Mouse (Mus musculus) T-cell, adult 2 months (primary cell): ENCODE measurements around the gene Cited2.

Experiments
- DNase-seq: peaks from one replicate; pipeline ENCODE4 v3.0.0; 2022; ENCODE audit warnings: low spot score

Gene Cited2

GRCm38 (mm10) chr10:17722653-17723410 lies at the start of gene Cited2:
Gene Cited2, plus strand, starts transcription at chr10:17723218.
- peak; percentile 93 for DNase-seq

GRCm38 (mm10) chr10:17674454-17674853 lies 48.6 kb upstream of the Cited2 start:
- DNase-seq, result no peak

- DNase-seq, result no peak
Measured at GRCm38 (mm10) chr10:17674869-17675268, 48.1 kb upstream of the Cited2 start.

GRCm38 (mm10) chr10:17676464-17676863 lies 46.6 kb upstream of the Cited2 start:
- no peak for DNase-seq

- no peak for DNase-seq
Measured at GRCm38 (mm10) chr10:17677308-17677707, 45.7 kb upstream of the Cited2 start.

GRCm38 (mm10) chr10:17680432-17681382 lies 42.3 kb upstream of the Cited2 start:
- no peak for DNase-seq

GRCm38 (mm10) chr10:17681386-17681785 lies 41.6 kb upstream of the Cited2 start:
- no peak for DNase-seq

GRCm38 (mm10) chr10:17683852-17684428 lies 39.1 kb upstream of the Cited2 start:
- no peak for DNase-seq

GRCm38 (mm10) chr10:17689806-17690205 lies 33.2 kb upstream of the Cited2 start:
- no peak for DNase-seq

- no peak for DNase-seq
Measured at GRCm38 (mm10) chr10:17691709-17692108, 31.3 kb upstream of the Cited2 start.

GRCm38 (mm10) chr10:17695801-17696200 lies 27.2 kb upstream of the Cited2 start:
- no peak for DNase-seq

GRCm38 (mm10) chr10:17697376-17698265 lies 25.4 kb upstream of the Cited2 start:
- DNase-seq, result no peak

- no peak for DNase-seq
Measured at GRCm38 (mm10) chr10:17705466-17705973, 17.5 kb upstream of the Cited2 start.

- DNase-seq, result no peak
Measured at GRCm38 (mm10) chr10:17710753-17711152, 12.3 kb upstream of the Cited2 start.

GRCm38 (mm10) chr10:17719009-17719570 lies 3.9 kb upstream of the Cited2 start:
- DNase-seq, result no peak

- no peak for DNase-seq
Measured at GRCm38 (mm10) chr10:17719646-17720045, 3.4 kb upstream of the Cited2 start.

GRCm38 (mm10) chr10:17720891-17721601 lies 2.0 kb upstream of the Cited2 start:
- no peak for DNase-seq

- peak; percentile 38 for DNase-seq
Measured at GRCm38 (mm10) chr10:17721602-17722121, 1.4 kb upstream of the Cited2 start.

- DNase-seq, result peak; percentile 89
Measured at GRCm38 (mm10) chr10:17722158-17722557, 860 bp upstream of the Cited2 start.

GRCm38 (mm10) chr10:17723421-17723841 lies 413 bp downstream of the Cited2 start:
- DNase-seq, result peak; percentile 84
